Mouse (Mus musculus) liver, postnatal 0 days (tissue): Measurements from ENCODE around the gene Plk2.

Source experiments
- CTCF ChIP-seq: sonication (generic); IDR thresholded peaks from 2 replicates; pipeline ENCODE4 v1.5.1; 2016; ENCODE audit warnings: antibody characterized with exemption, low read depth
- EP300 ChIP-seq: IDR thresholded peaks from 2 replicates; pipeline ENCODE4 v1.6.1; 2016; ENCODE audit warnings: antibody characterized with exemption, low read depth, mild to moderate bottlenecking

GRCm38 (mm10) chr13:110419640-110420039 is 24.8 kb downstream of the Plk2 start:
- TF ChIP-seq CTCF (no peak), EP300 (no peak)
